Comparison of ENCODE assay signal across 22 mouse cellular contexts in the genomic region with DNA sequence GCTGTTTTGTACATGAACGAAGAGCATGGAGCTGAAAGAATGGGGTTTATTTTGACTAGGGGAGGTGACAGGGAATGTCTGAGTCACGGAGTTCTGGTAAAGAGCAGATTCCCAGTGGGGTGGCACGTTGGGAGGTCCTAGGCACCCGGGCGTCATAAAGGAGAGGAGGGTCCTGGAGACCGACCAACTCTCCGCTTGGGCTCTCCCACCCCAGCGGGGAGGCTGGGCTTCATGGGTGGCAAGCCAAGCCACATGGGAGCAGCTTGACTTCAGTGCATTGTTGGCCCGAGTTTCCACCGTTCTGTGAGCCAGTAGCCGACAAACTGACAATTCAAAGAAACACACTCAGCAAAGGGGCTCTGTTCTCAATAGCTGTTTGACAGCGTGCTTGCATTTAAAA.
DNase-seq lines count a peak whose midpoint lies in the region; ATAC-seq lines count a peak whose summit lies in the region.
"Had no signal": no experiment of that assay in that cellular context is flagged by ENCODE, and none has a peak within 500 bp of the region (broad histone marks: within the 10 kb centered on the region; RNA-seq: fewer than 3 reads in every experiment).

No protein-coding gene starts in this region.

- H3K9me3 ChIP-seq in heart, embryonic 12.5 days (replicated peaks) = no peaks in the 10 kb centered on the region
- H3K9me3 ChIP-seq in lung, embryonic 16.5 days (ENCODE audit: control insufficient read depth, low read length) = no peaks in the 10 kb centered on the region
- H3K9me3 ChIP-seq in embryonic facial prominence, embryonic 14.5 days (ENCODE audit: control insufficient read depth, low read length) = peaks cover under 1% of the 10 kb centered on the region; the same call in 1 of the 2 replicates
- H3K9me3 ChIP-seq: heart, embryonic 10.5 days; hindbrain, embryonic 12.5 days; stomach, embryonic 15.5 days had no signal

- intact Hi-C loops in heart, postnatal 10 days (cut with DNase I) = no loop called here

- WGBS in heart, embryonic 12.5 days = 65% methylated on average over 12 of the region's 12 CpGs
- WGBS in lung, embryonic 16.5 days = 49% methylated on average over 12 of the region's 12 CpGs
- WGBS in embryonic facial prominence, embryonic 14.5 days = 41% methylated on average over 12 of the region's 12 CpGs

- no peak overlapping the region for H3K4me2 ChIP-seq in heart, embryonic 12.5 days
- no peak overlapping the region for H3K4me2 ChIP-seq in lung, embryonic 16.5 days (ENCODE audit: low read depth, low read length)
- no peak overlapping the region for H3K4me2 ChIP-seq in embryonic facial prominence, embryonic 14.5 days (ENCODE audit: low read depth, low read length)
- H3K4me2 ChIP-seq: hindbrain, embryonic 12.5 days; liver, embryonic 11.5 days; stomach, embryonic 15.5 days had no signal

- H3K27ac ChIP-seq in heart, embryonic 12.5 days (ENCODE audit: poor library complexity, severe bottlenecking) = no peak overlapping the region
- H3K27ac ChIP-seq in lung, embryonic 16.5 days (ENCODE audit: low read length) = no peak overlapping the region
- H3K27ac ChIP-seq in embryonic facial prominence, embryonic 14.5 days (replicated peaks; ENCODE audit: low read depth, low read length) = no peak overlapping the region
- H3K27ac ChIP-seq: heart, embryonic 10.5 days; hindbrain, embryonic 12.5 days; macrophage; stomach, embryonic 15.5 days had no signal

- H3K27me3 ChIP-seq in heart, embryonic 12.5 days (replicated peaks) = 0 out of 2 replicates have a peak, but pooled peaks cover 3% of the 10 kb centered on the region
- no peaks in the 10 kb centered on the region for H3K27me3 ChIP-seq in lung, embryonic 16.5 days (ENCODE audit: control insufficient read depth, insufficient read depth, low read depth, low read length)
- no peaks in the 10 kb centered on the region for H3K27me3 ChIP-seq in embryonic facial prominence, embryonic 14.5 days (replicated peaks; ENCODE audit: control insufficient read depth, insufficient read depth, low read length)
- H3K27me3 ChIP-seq: CH12.LX; hindbrain, embryonic 12.5 days had no signal

- H3K4me1 ChIP-seq in heart, embryonic 12.5 days (replicated peaks) = 0 out of 2 replicates have a peak, but pooled peaks cover 3% of the 10 kb centered on the region
- H3K4me1 ChIP-seq in lung, embryonic 16.5 days (replicated peaks; ENCODE audit: control insufficient read depth, insufficient read depth, low read length) = peaks cover 3% of the 10 kb centered on the region
- H3K4me1 ChIP-seq in embryonic facial prominence, embryonic 14.5 days (ENCODE audit: control insufficient read depth, insufficient read depth, low read length) = peaks cover 17% of the 10 kb centered on the region; the same call in 1 of the 2 replicates
- H3K4me1 ChIP-seq: heart, embryonic 10.5 days; stomach, embryonic 15.5 days had no signal

- H3K36me3 ChIP-seq in heart, embryonic 12.5 days = no peaks in the 10 kb centered on the region
- H3K36me3 ChIP-seq in lung, embryonic 16.5 days (ENCODE audit: control insufficient read depth, insufficient read depth, low read length) = no peaks in the 10 kb centered on the region
- no peaks in the 10 kb centered on the region for H3K36me3 ChIP-seq in embryonic facial prominence, embryonic 14.5 days (ENCODE audit: control insufficient read depth, insufficient read depth, low read length)
- H3K36me3 ChIP-seq: G1E; heart, embryonic 10.5 days; hindbrain, embryonic 12.5 days; stomach, embryonic 15.5 days had no signal

- ATAC-seq in heart, embryonic 12.5 days (ENCODE audit: insufficient number of reproducible peaks, low FRiP score) = no peak
- peak; percentile 91 for ATAC-seq in lung, embryonic 16.5 days (ENCODE audit: low read depth)
- ATAC-seq in embryonic facial prominence, embryonic 14.5 days (ENCODE audit: low read depth) = no peak
- ATAC-seq: inflammation-experienced regulatory T-cells, adult 6 months had no signal

- H3K4me3 ChIP-seq in heart, embryonic 12.5 days = no peak overlapping the region
- H3K4me3 ChIP-seq in lung, embryonic 16.5 days (ENCODE audit: low read length) = no peak overlapping the region
- no peak overlapping the region for H3K4me3 ChIP-seq in embryonic facial prominence, embryonic 14.5 days (ENCODE audit: low read depth, low read length)
- H3K4me3 ChIP-seq: heart, embryonic 10.5 days; hindbrain, embryonic 12.5 days; stomach, embryonic 15.5 days had no signal

- peak; percentile 7 to 12 for DNase-seq in heart, postnatal 10 days
- DNase-seq in lung, postnatal 25 days (ENCODE audit: low spot score) = no peak
- DNase-seq in embryonic facial prominence, embryonic 14.5 days (ENCODE audit: low spot score) = peak; percentile 46
- DNase-seq in lung, postnatal 14 days = peak; percentile 12
- no peak for DNase-seq in cerebellum, adult 11 months
- DNase-seq: adrenal gland, adult 2 months; B cell, adult 2 months; cerebellum, adult 8-10 months; cerebellum, postnatal 36 days; kidney, adult 9 months; kidney, postnatal 14 days; thymus, postnatal 25 days had no signal

- no peak overlapping the region for H3K9ac ChIP-seq in heart, embryonic 12.5 days
- H3K9ac ChIP-seq in lung, embryonic 16.5 days (ENCODE audit: low read length) = no peak overlapping the region
- H3K9ac ChIP-seq in embryonic facial prominence, embryonic 14.5 days (ENCODE audit: low read depth, low read length) = no peak overlapping the region
- H3K9ac ChIP-seq: hindbrain, embryonic 12.5 days; stomach, embryonic 15.5 days had no signal

Comparison
In these comparisons a context has a peak if more than half of its experiments do, and no peak if none do; other contexts are left out.
1. DNase-seq: peak in heart, postnatal 10 days (2 of 2), embryonic facial prominence, embryonic 14.5 days (single experiment) and lung, postnatal 14 days (single experiment); none in lung, postnatal 25 days (single experiment) and cerebellum, adult 11 months (single experiment).